In the genomic region with DNA sequence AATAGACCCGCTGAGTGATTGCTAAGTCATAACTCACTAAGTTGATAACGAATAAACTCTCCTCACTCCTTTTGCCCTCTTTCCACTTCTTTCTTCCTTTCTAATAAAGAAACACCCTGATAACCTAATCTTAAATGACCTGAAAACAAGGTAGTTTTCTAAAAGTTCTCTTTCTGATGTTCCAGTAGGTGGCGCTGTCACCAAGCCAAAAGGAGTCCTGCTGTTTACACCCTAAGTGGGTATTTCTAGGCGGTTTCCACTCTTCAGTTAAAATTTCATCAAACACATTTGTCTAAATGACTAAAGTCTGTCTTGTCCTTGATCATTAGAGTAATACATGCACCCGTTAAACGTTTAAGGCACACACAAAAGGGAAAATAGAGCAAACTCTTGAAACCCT, we compare ENCODE assay signal across 11 mouse cellular contexts. TPM values are rescaled to one million over a fixed set of nuclear protein-coding genes. Genes with fewer than 3 reads are reported as not detected.
A peak's percentile ranks its signal among the peaks of the same experiment; 100 is the strongest.
DNase-seq lines count a peak whose midpoint lies in the region; ATAC-seq and TF ChIP-seq lines count a peak whose summit lies in the region.
"Had no signal": no experiment of that assay in that cellular context is flagged by ENCODE, and none has a peak within 500 bp of the region (broad histone marks: within the 10 kb centered on the region; RNA-seq: fewer than 3 reads in every experiment).

No protein-coding gene starts in this region.

- H3K9ac ChIP-seq in CH12.LX (ENCODE audit: insufficient read depth, low read depth), result no peak overlapping the region
- H3K9ac ChIP-seq: embryonic facial prominence, embryonic 15.5 days; limb, embryonic 15.5 days; stomach, embryonic 15.5 days had no signal

- no peaks in the 10 kb centered on the region for H3K79me2 ChIP-seq in CH12.LX (replicated peaks; ENCODE audit: control insufficient read depth, extremely low read depth, insufficient read depth, poor library complexity, severe bottlenecking)

- H3K27ac ChIP-seq in kidney, adult 2 months (ENCODE audit: insufficient read depth, low read depth, low read length), result no peak overlapping the region
- H3K27ac ChIP-seq in CH12.LX (ENCODE audit: insufficient read depth, low read depth), result no peak overlapping the region
- H3K27ac ChIP-seq: embryonic facial prominence, embryonic 15.5 days; limb, embryonic 15.5 days; stomach, embryonic 15.5 days had no signal

- WGBS in kidney, adult 2 months, result 18% methylated on average over 6 of the region's 6 CpGs

- peak; percentile 40 for TF ChIP-seq CTCF in kidney, adult 2 months (conservative IDR thresholded peaks at IDR 0.05; ENCODE audit: insufficient read depth, insufficient read length, low read depth, low read length)
- TF ChIP-seq CTCF in CH12.LX (conservative IDR thresholded peaks at IDR 0.05 in 1 of 2, IDR thresholded peaks at IDR 0.05 in 1 of 2; ENCODE audit: low read depth in 2 of 2, low read length in 2 of 2), result peak; percentile 74 to 90; a peak in 3 of 4 replicates

- TF ChIP-seq POLR2A in kidney, adult 2 months (IDR thresholded peaks at IDR 0.05; ENCODE audit: low read depth, low read length), result no peak
- no peak for TF ChIP-seq POLR2A in CH12.LX (IDR thresholded peaks at IDR 0.05; ENCODE audit: low read depth, low read length)

- no peaks in the 10 kb centered on the region for H3K9me3 ChIP-seq in CH12.LX (replicated peaks; ENCODE audit: low read length)
- H3K9me3 ChIP-seq: embryonic facial prominence, embryonic 15.5 days; limb, embryonic 15.5 days; stomach, embryonic 15.5 days had no signal

- no peak for TF ChIP-seq EP300 in CH12.LX (IDR thresholded peaks at IDR 0.05; ENCODE audit: low read length)

- no peaks in the 10 kb centered on the region for H3K27me3 ChIP-seq in kidney, adult 2 months (replicated peaks; ENCODE audit: control insufficient read depth, insufficient read depth, low read length)
- peaks cover 89% of the 10 kb centered on the region for H3K27me3 ChIP-seq in CH12.LX (replicated peaks)
- H3K27me3 ChIP-seq: embryonic facial prominence, embryonic 15.5 days; stomach, embryonic 15.5 days had no signal

- DNase-seq in kidney, adult 2 months, result peak; percentile 55
- no peak for DNase-seq in kidney, adult 11 months
- DNase-seq in 416B (ENCODE audit: low read depth), result peak; percentile 57
- DNase-seq in CH12.LX (ENCODE audit: extremely low read depth), result peak; percentile 64
- DNase-seq in embryo, embryonic 9.5 days (ENCODE audit: extremely low spot score), result peak; percentile 25
- DNase-seq in urinary bladder, adult 2 months (ENCODE audit: low spot score), result no peak
- no peak for DNase-seq in cerebellum, adult 9-10 months

- no peaks in the 10 kb centered on the region for H3K4me1 ChIP-seq in kidney, adult 2 months (ENCODE audit: control insufficient read depth, insufficient read depth, low read length)
- H3K4me1 ChIP-seq in CH12.LX (ENCODE audit: control insufficient read depth in 1 of 2, insufficient read depth in 2 of 2), result peaks cover 0 to 2% of the 10 kb centered on the region in 2 experiments; a peak in 1 of 4 replicates
- H3K4me1 ChIP-seq: embryonic facial prominence, embryonic 15.5 days; limb, embryonic 15.5 days; stomach, embryonic 15.5 days had no signal

- no peak overlapping the region for H3K4me3 ChIP-seq in kidney, adult 2 months (ENCODE audit: insufficient read depth, low read depth, low read length)
- H3K4me3 ChIP-seq in CH12.LX (replicated peaks in 1 of 3; ENCODE audit: low read depth in 2 of 3, low read length in 2 of 3, poor library complexity in 1 of 3), result no peak overlapping the region
- H3K4me3 ChIP-seq: embryonic facial prominence, embryonic 15.5 days; limb, embryonic 15.5 days; stomach, embryonic 15.5 days had no signal

- dilution Hi-C loops in CH12.LX (cut with MboI; ENCODE audit: extremely low pct_ligation_motif_present, extremely low pct_unique_long_range_greater_than_20kb, low sequenced_read_pairs), result no loop called here

- peak; percentile 88 for TF ChIP-seq RAD21 in CH12.LX (IDR thresholded peaks at IDR 0.05; ENCODE audit: low read depth, low read length)

- 0 out of 2 replicates have a peak, but pooled peaks have one; percentile 29 for ATAC-seq in megakaryocyte progenitor cell, adult 5-6 weeks (replicated peaks; ENCODE audit: poor library complexity)

- no peaks in the 10 kb centered on the region for H3K36me3 ChIP-seq in kidney, adult 2 months (ENCODE audit: control insufficient read depth, insufficient read depth, low read length)
- H3K36me3 ChIP-seq in CH12.LX (replicated peaks in 1 of 2; ENCODE audit: control insufficient read depth in 1 of 2, insufficient read depth in 1 of 2, low read length in 1 of 2), result no peaks in the 10 kb centered on the region
- H3K36me3 ChIP-seq: embryonic facial prominence, embryonic 15.5 days; limb, embryonic 15.5 days; stomach, embryonic 15.5 days had no signal

- peak overlapping the region; percentile 38; the same call in 1 of the 2 replicates for H3K4me2 ChIP-seq in CH12.LX (ENCODE audit: insufficient read depth, low read depth, poor library complexity, severe bottlenecking)
- H3K4me2 ChIP-seq: embryonic facial prominence, embryonic 15.5 days; limb, embryonic 15.5 days; stomach, embryonic 15.5 days had no signal

- in situ Hi-C loops in CH12.LX (cut with MboI; ENCODE audit: low pct_ligation_motif_present, low pct_unique_long_range_greater_than_20kb, low sequenced_read_pairs), result no loop called here

TF ChIP-seq in CH12.LX, 34 proteins besides CTCF, POLR2A, EP300 and RAD21:
- no peak for TF ChIP-seq RCOR1 (conservative IDR thresholded peaks at IDR 0.05; ENCODE audit: low read depth, low read length)
- TF ChIP-seq USF2 (conservative IDR thresholded peaks at IDR 0.05; ENCODE audit: low read depth, low read length), result no peak
- TF ChIP-seq KAT2A (IDR thresholded peaks at IDR 0.05; ENCODE audit: insufficient replicate concordance, low read length), result no peak
- peak; percentile 81 for TF ChIP-seq SMC3 (IDR thresholded peaks at IDR 0.05; ENCODE audit: low read depth, low read length)
- no peak for TF ChIP-seq ETS1 (conservative IDR thresholded peaks at IDR 0.05; ENCODE audit: low read depth, low read length)
- TF ChIP-seq MAFK (IDR thresholded peaks at IDR 0.05; ENCODE audit: insufficient replicate concordance, low read length), result no peak

RNA-seq across cellular contexts. Expression of a gene that starts 8.8 kb away (rescaled TPM):
- polyA plus RNA-seq in kidney, adult 2 months (2012; rRNA removed), result not detected in 2 replicates
- total RNA-seq in CH12.LX (2012; rRNA removed) (not detected in 2 replicates), CH12.LX (2014; rRNA removed) (not detected in 2 replicates)
- polyA plus RNA-seq in CH12.LX (2012; ENCODE audit: insufficient read length, low read depth), result not detected in 2 replicates
- not detected in 2 replicates for total RNA-seq in megakaryocyte progenitor cell, adult 5-6 weeks (2015)
- total RNA-seq in megakaryocyte progenitor cell, adult 5-6 weeks (2017), result not detected in 2 replicates
- polyA plus RNA-seq in urinary bladder, adult 2 months (2012; rRNA removed), result 0.15 and 0.18 TPM in 2 replicates

RNA-seq across cellular contexts. Expression of a gene that starts 24.1 kb away (rescaled TPM):
- 2.4 and 3.1 TPM in 2 replicates for polyA plus RNA-seq in kidney, adult 2 months (2012; rRNA removed)
- 3.0 and 3.4 TPM in 2 replicates for total RNA-seq in CH12.LX (2012; rRNA removed)
- 9.0 and 9.3 TPM in 2 replicates for total RNA-seq in CH12.LX (2014; rRNA removed)
- 12.2 and 15.3 TPM in 2 replicates for polyA plus RNA-seq in CH12.LX (2012; ENCODE audit: insufficient read length, low read depth)
- 2.3 and 7.2 TPM in 2 replicates for total RNA-seq in megakaryocyte progenitor cell, adult 5-6 weeks (2015)
- total RNA-seq in megakaryocyte progenitor cell, adult 5-6 weeks (2017), result 0.47 TPM in 1 of 2 replicates, not detected in the other
- polyA plus RNA-seq in urinary bladder, adult 2 months (2012; rRNA removed), result 9.1 and 11.0 TPM in 2 replicates

RNA-seq across cellular contexts. Expression of a gene that starts 24.7 kb away (rescaled TPM):
- polyA plus RNA-seq in kidney, adult 2 months (2012; rRNA removed), result 0.13 and 0.23 TPM in 2 replicates
- total RNA-seq in CH12.LX (2012; rRNA removed), result not detected in 2 replicates
- total RNA-seq in CH12.LX (2014; rRNA removed), result not detected in 2 replicates
- not detected in 2 replicates for polyA plus RNA-seq in CH12.LX (2012; ENCODE audit: insufficient read length, low read depth)
- total RNA-seq in megakaryocyte progenitor cell, adult 5-6 weeks (2015), result not detected in 2 replicates
- not detected in 2 replicates for total RNA-seq in megakaryocyte progenitor cell, adult 5-6 weeks (2017)
- polyA plus RNA-seq in urinary bladder, adult 2 months (2012; rRNA removed), result 48.8 and 63.6 TPM in 2 replicates

RNA-seq across cellular contexts. Expression of a gene that starts 38.5 kb away (rescaled TPM):
- 0.05 TPM in 1 of 2 replicates, not detected in the other for polyA plus RNA-seq in kidney, adult 2 months (2012; rRNA removed)
- total RNA-seq in CH12.LX (2012; rRNA removed), result 0.13 TPM in 1 of 2 replicates, not detected in the other
- not detected in 2 replicates for total RNA-seq in CH12.LX (2014; rRNA removed)
- polyA plus RNA-seq in CH12.LX (2012; ENCODE audit: insufficient read length, low read depth), result 0.14 and 0.27 TPM in 2 replicates
- not detected in 2 replicates for total RNA-seq in megakaryocyte progenitor cell, adult 5-6 weeks (2015)
- not detected in 2 replicates for total RNA-seq in megakaryocyte progenitor cell, adult 5-6 weeks (2017)
- polyA plus RNA-seq in urinary bladder, adult 2 months (2012; rRNA removed), result not detected in 2 replicates

Comparison
In these comparisons a context has a peak if more than half of its experiments do, and no peak if none do; other contexts are left out.
1. DNase-seq: peak in kidney, adult 2 months (single experiment), 416B (single experiment), CH12.LX (single experiment) and embryo, embryonic 9.5 days (single experiment); none in kidney, adult 11 months (single experiment), urinary bladder, adult 2 months (single experiment) and cerebellum, adult 9-10 months (single experiment).
2. RNA of a gene that starts 24.7 kb away (polyA plus RNA-seq): 48.8 to 63.6 TPM in urinary bladder, adult 2 months; 0.13 to 0.23 TPM in kidney, adult 2 months and not detected in CH12.LX; every median in the first group is over 10 times any median in the second.